ENCODE assay signal across 29 mouse cellular contexts in the genomic region with DNA sequence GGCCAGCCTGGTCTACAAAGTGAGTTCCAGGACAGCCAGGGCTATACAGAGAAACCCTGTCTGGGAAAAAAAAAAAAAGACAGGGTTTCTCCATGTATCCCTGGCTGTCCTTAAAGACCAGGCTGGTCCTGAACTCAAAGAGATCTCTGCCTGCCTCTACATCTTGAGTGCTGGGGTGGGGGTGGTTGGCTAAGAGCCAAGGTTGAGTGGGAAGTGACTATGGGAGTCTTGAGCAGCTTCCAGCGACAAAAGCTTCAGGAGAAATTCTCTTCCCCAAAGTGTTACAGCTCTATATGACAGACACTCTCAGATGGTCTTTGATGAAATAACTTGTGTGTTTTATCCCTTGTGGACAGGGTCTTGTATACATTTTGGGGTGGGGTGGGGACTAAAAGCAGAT.
DNase-seq lines count a peak whose midpoint lies in the region; ATAC-seq and TF ChIP-seq lines count a peak whose summit lies in the region.
"Had no signal": no experiment of that assay in that cellular context is flagged by ENCODE, and none has a peak within 500 bp of the region (broad histone marks: within the 10 kb centered on the region; RNA-seq: fewer than 3 reads in every experiment).

No protein-coding gene starts in this region.

- no peak for ATAC-seq in monocyte, adult 5-6 weeks (replicated peaks; ENCODE audit: insufficient number of reproducible peaks, low FRiP score, low TSS enrichment, poor library complexity, severe bottlenecking)
- ATAC-seq: CD4-positive, CD25-positive, alpha-beta regulatory T cell, adult 4 months; forebrain, embryonic 15.5 days had no signal

- H3K27ac ChIP-seq in left cerebral cortex, adult 2 months = no peak overlapping the region
- H3K27ac ChIP-seq: embryonic facial prominence, embryonic 10.5 days; embryonic facial prominence, embryonic 13.5 days; forebrain, embryonic 12.5 days; forebrain, embryonic 15.5 days; heart, adult 2 months; heart, embryonic 10.5 days; heart, embryonic 13.5 days; hindbrain, embryonic 14.5 days had no signal

- peak; percentile 27 to 29 for DNase-seq in left cerebral cortex, adult 2 months (ENCODE audit: extremely low spot score in 1 of 2, low spot score in 2 of 2)
- DNase-seq in left cerebral cortex, adult 11 months (ENCODE audit: low spot score) = no peak
- DNase-seq in right cerebral cortex, adult 18-20 months = peak; percentile 54
- DNase-seq in right cerebral cortex, postnatal 14 days = no peak
- DNase-seq in brain, adult 2 months (ENCODE audit: low read depth, low spot score) = peak; percentile 66
- DNase-seq in frontal cortex, adult 2 months (ENCODE audit: extremely low spot score in 1 of 2, low spot score in 1 of 2) = peak; percentile 20 to 71
- DNase-seq in neural tube, embryonic 10.5 days (ENCODE audit: extremely low spot score, low spot score) = no peak
- DNase-seq: adrenal gland, adult 2 months; adrenal gland, postnatal 14 days; cerebellum, adult 11-12 months; cerebellum, adult 8-10 months; cerebellum, postnatal 10 days; cerebellum, postnatal 36 days; embryo, embryonic 11 days; gastrocnemius, postnatal 10 days; gastrocnemius, postnatal 36 days; heart, adult 2 months; heart, postnatal 14 days; heart, postnatal 4 days had no signal

- no peak for TF ChIP-seq CTCF in left cerebral cortex, adult 2 months (IDR thresholded peaks at IDR 0.05)

- intact Hi-C loops in left cerebral cortex, adult 2 months (cut with DNase I) = no loop called here

- H3K4me3 ChIP-seq in left cerebral cortex, adult 2 months = no peak overlapping the region
- H3K4me3 ChIP-seq: embryonic facial prominence, embryonic 10.5 days; embryonic facial prominence, embryonic 13.5 days; erythroblast, embryonic 14.5 days; forebrain, embryonic 12.5 days; forebrain, embryonic 15.5 days; heart, adult 2 months; heart, embryonic 10.5 days; heart, embryonic 13.5 days had no signal

Comparison
In these comparisons a context has a peak if more than half of its experiments do, and no peak if none do; other contexts are left out.
1. DNase-seq: peak in left cerebral cortex, adult 2 months (2 of 2), right cerebral cortex, adult 18-20 months (single experiment), brain, adult 2 months (single experiment) and frontal cortex, adult 2 months (2 of 2); none in left cerebral cortex, adult 11 months (single experiment), right cerebral cortex, postnatal 14 days (single experiment) and neural tube, embryonic 10.5 days (single experiment).